Mouse (Mus musculus): ENCODE results near the gene Prkci. TPM values are rescaled to one million over a fixed set of nuclear protein-coding genes. Genes with fewer than 3 reads are reported as not detected.

The Prkci gene
- total RNA-seq, 1 experiment, result 95.2 TPM

GRCm38 (mm10) chr3:31061786-31062120, 66.2 kb downstream of the Prkci start:
- no peaks in the 10 kb centered on the region for H3K36me3 ChIP-seq (ENCODE audit: control insufficient read depth, insufficient read depth, low read length, poor library complexity, severe bottlenecking)
- H3K9me3 ChIP-seq (ENCODE audit: control insufficient read depth, insufficient read depth, low read depth, low read length), result no peaks in the 10 kb centered on the region
- peak overlapping the region; percentile 62; the same call in 1 of the 2 replicates for H3K9ac ChIP-seq (ENCODE audit: insufficient read depth, low read depth, low read length, poor library complexity, severe bottlenecking)
- H3K4me3 ChIP-seq (ENCODE audit: insufficient read depth in 1 of 2, low read depth in 1 of 2, low read length in 2 of 2, poor library complexity in 1 of 2, severe bottlenecking in 1 of 2), result peak overlapping the region; percentile 47 to 49
- TF ChIP-seq MAFK (IDR thresholded peaks at IDR 0.05; ENCODE audit: insufficient read depth, low read depth, low read length) (no peak), ZNF384 (IDR thresholded peaks at IDR 0.05; ENCODE audit: low read depth, low read length) (no peak), CHD2 (IDR thresholded peaks at IDR 0.05; ENCODE audit: low read depth, low read length) (no peak), ZC3H11A (IDR thresholded peaks at IDR 0.05; ENCODE audit: borderline replicate concordance, low read depth, low read length) (no peak), HCFC1 (IDR thresholded peaks at IDR 0.05; ENCODE audit: borderline replicate concordance, insufficient read depth, low read length) (no peak)
- peaks cover 0 to 2% of the 10 kb centered on the region in 2 experiments; a peak in 1 of 4 replicates for H3K4me1 ChIP-seq (ENCODE audit: control insufficient read depth in 2 of 2, insufficient read depth in 2 of 2, low read length in 2 of 2, poor library complexity in 1 of 2)
- in situ Hi-C loops (cut with MboI; ENCODE audit: low sequenced_read_pairs in 2 of 2, unreplicated experiment in 2 of 2), result no loop called here
- no peak overlapping the region; the same call in 1 of the 2 replicates for H3K27ac ChIP-seq (ENCODE audit: insufficient read depth, low read depth, low read length, poor library complexity, severe bottlenecking)
- DNase-seq (ENCODE audit: low read depth, low spot score), result peak; percentile 38

DNA sequence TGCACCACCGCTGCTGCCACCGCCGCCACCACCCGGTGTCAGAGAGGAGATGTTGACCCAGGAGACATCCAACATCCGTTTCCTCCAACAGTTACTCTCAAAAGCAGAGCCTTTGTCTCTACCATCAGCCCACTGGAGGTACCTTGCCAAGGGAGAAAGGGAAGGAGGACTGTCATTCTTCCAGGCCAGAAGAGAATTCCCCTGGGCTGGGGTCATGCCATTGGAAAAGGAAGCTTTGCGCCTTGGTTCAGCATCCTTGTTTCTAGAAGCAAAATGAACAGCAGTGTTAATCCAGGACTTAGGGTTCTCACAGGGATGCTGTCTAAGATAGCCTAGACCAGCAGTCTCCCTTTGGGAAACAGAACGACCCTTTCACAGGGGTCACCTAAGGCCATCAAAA, 66.8 kb downstream of the Prkci start:
- Histone ChIP-seq H3K4me1 (ENCODE audit: control insufficient read depth in 2 of 2, insufficient read depth in 2 of 2, low read length in 2 of 2, poor library complexity in 1 of 2) (peaks cover 0 to 2% of the 10 kb centered on the region in 2 experiments; a peak in 1 of 4 replicates), H3K36me3 (ENCODE audit: control insufficient read depth, insufficient read depth, low read length, poor library complexity, severe bottlenecking) (no peaks in the 10 kb centered on the region), H3K9me3 (ENCODE audit: control insufficient read depth, insufficient read depth, low read depth, low read length) (no peaks in the 10 kb centered on the region), H3K9ac (ENCODE audit: insufficient read depth, low read depth, low read length, poor library complexity, severe bottlenecking) (no peak overlapping the region), H3K27ac (ENCODE audit: insufficient read depth, low read depth, low read length, poor library complexity, severe bottlenecking) (no peak overlapping the region), H3K4me3 (ENCODE audit: insufficient read depth in 1 of 2, low read depth in 1 of 2, low read length in 2 of 2, poor library complexity in 1 of 2, severe bottlenecking in 1 of 2) (no peak overlapping the region)
- TF ChIP-seq HCFC1 (IDR thresholded peaks at IDR 0.05; ENCODE audit: borderline replicate concordance, insufficient read depth, low read length), result no peak
- no peak for TF ChIP-seq MAFK (IDR thresholded peaks at IDR 0.05; ENCODE audit: insufficient read depth, low read depth, low read length)
- no peak for TF ChIP-seq ZNF384 (IDR thresholded peaks at IDR 0.05; ENCODE audit: low read depth, low read length)
- in situ Hi-C loops (cut with MboI; ENCODE audit: low sequenced_read_pairs in 2 of 2, unreplicated experiment in 2 of 2), result no loop called here
- no peak for DNase-seq (ENCODE audit: low read depth, low spot score)

DNA sequence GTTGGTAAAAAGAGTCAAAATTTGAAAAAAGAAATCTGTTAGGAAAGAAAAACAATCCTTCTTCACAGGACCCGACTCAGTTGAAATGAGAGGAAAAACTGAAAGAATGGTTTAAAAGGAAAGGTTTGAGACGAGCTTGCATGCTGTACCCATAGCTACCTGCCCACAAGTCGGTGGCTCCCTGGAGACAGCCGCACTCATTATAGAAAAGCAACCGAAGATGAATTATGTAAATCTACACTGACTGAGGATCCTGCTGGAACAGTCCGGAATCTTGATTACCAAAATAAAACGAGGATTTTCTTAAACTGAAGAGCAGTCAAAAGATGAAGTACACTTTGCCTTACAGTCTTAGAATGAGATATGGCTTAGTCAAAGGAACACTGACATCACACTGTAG, 72.9 kb downstream of the Prkci start:
- no peak overlapping the region for H3K4me3 ChIP-seq (ENCODE audit: insufficient read depth in 1 of 2, low read depth in 1 of 2, low read length in 2 of 2, poor library complexity in 1 of 2, severe bottlenecking in 1 of 2)
- peaks cover 0 to 2% of the 10 kb centered on the region in 2 experiments; a peak in 1 of 4 replicates for H3K4me1 ChIP-seq (ENCODE audit: control insufficient read depth in 2 of 2, insufficient read depth in 2 of 2, low read length in 2 of 2, poor library complexity in 1 of 2)
- no peak for DNase-seq (ENCODE audit: low read depth, low spot score)
- in situ Hi-C loops (cut with MboI; ENCODE audit: low sequenced_read_pairs in 2 of 2, unreplicated experiment in 2 of 2), result no loop called here
- H3K36me3 ChIP-seq (ENCODE audit: control insufficient read depth, insufficient read depth, low read length, poor library complexity, severe bottlenecking), result no peaks in the 10 kb centered on the region
- no peak overlapping the region for H3K9ac ChIP-seq (ENCODE audit: insufficient read depth, low read depth, low read length, poor library complexity, severe bottlenecking)
- no peaks in the 10 kb centered on the region for H3K9me3 ChIP-seq (ENCODE audit: control insufficient read depth, insufficient read depth, low read depth, low read length)
- no peak overlapping the region for H3K27ac ChIP-seq (ENCODE audit: insufficient read depth, low read depth, low read length, poor library complexity, severe bottlenecking)
- TF ChIP-seq ZNF384 (IDR thresholded peaks at IDR 0.05; ENCODE audit: low read depth, low read length), result no peak
- no peak for TF ChIP-seq CHD2 (IDR thresholded peaks at IDR 0.05; ENCODE audit: low read depth, low read length)
- TF ChIP-seq ZC3H11A (IDR thresholded peaks at IDR 0.05; ENCODE audit: borderline replicate concordance, low read depth, low read length), result no peak
- TF ChIP-seq MAFK (IDR thresholded peaks at IDR 0.05; ENCODE audit: insufficient read depth, low read depth, low read length), result no peak
- no peak for TF ChIP-seq HCFC1 (IDR thresholded peaks at IDR 0.05; ENCODE audit: borderline replicate concordance, insufficient read depth, low read length)

DNA sequence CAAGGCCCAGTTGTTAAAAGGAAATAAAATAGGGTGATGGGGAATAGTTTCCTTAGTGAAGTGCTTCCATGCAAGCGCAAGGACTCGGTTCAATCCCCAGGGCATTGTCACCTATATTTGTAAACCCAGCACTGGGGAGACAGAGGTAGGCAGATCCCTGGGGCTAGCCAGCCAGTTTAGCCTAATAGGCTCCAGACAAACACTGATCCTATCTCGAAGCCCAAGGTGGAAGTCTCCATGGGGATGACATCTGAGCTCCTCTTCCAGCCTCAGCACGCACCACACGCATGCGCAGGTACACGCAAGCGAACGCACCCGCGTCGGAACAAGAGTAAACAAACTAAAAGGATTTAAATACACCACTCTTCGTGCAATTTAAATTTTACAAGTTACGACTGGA, 76.3 kb downstream of the Prkci start:
- DNase-seq (ENCODE audit: low read depth, low spot score), result no peak
- in situ Hi-C loops (cut with MboI; ENCODE audit: low sequenced_read_pairs in 2 of 2, unreplicated experiment in 2 of 2), result no loop called here
- H3K9ac ChIP-seq (ENCODE audit: insufficient read depth, low read depth, low read length, poor library complexity, severe bottlenecking), result no peak overlapping the region
- no peak overlapping the region for H3K4me3 ChIP-seq (ENCODE audit: insufficient read depth in 1 of 2, low read depth in 1 of 2, low read length in 2 of 2, poor library complexity in 1 of 2, severe bottlenecking in 1 of 2)
- no peaks in the 10 kb centered on the region for H3K9me3 ChIP-seq (ENCODE audit: control insufficient read depth, insufficient read depth, low read depth, low read length)
- no peaks in the 10 kb centered on the region for H3K36me3 ChIP-seq (ENCODE audit: control insufficient read depth, insufficient read depth, low read length, poor library complexity, severe bottlenecking)
- no peak overlapping the region for H3K27ac ChIP-seq (ENCODE audit: insufficient read depth, low read depth, low read length, poor library complexity, severe bottlenecking)
- TF ChIP-seq ZNF384 (IDR thresholded peaks at IDR 0.05; ENCODE audit: low read depth, low read length) (no peak), MAFK (IDR thresholded peaks at IDR 0.05; ENCODE audit: insufficient read depth, low read depth, low read length) (no peak), CHD2 (IDR thresholded peaks at IDR 0.05; ENCODE audit: low read depth, low read length) (no peak), HCFC1 (IDR thresholded peaks at IDR 0.05; ENCODE audit: borderline replicate concordance, insufficient read depth, low read length) (no peak), ZC3H11A (IDR thresholded peaks at IDR 0.05; ENCODE audit: borderline replicate concordance, low read depth, low read length) (no peak)
- peaks cover 0 to under 1% of the 10 kb centered on the region in 2 experiments; a peak in 1 of 4 replicates for H3K4me1 ChIP-seq (ENCODE audit: control insufficient read depth in 2 of 2, insufficient read depth in 2 of 2, low read length in 2 of 2, poor library complexity in 1 of 2)

DNA sequence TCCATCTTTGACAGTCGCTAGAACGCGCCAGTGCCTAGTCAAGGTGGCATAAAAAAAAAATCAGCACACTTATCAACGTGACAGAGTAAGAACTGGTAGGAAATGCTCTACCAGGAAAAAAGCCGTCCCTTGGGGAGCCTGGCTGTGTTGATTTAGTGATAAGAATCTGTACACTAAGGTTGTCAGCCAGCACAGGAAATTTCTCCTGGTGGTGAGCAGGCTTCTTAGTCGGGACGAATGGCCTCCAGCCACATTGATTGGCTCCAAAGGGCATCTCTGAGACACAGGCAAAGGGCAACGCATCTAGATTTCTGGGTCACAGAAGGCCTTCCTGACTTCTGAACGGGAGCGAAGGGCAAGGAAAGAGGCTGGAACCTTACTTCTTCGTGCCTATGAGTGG, 80.3 kb downstream of the Prkci start:
- peaks cover 3 to 6% of the 10 kb centered on the region in 2 experiments; a peak in 3 of 4 replicates for H3K4me1 ChIP-seq (ENCODE audit: control insufficient read depth in 2 of 2, insufficient read depth in 2 of 2, low read length in 2 of 2, poor library complexity in 1 of 2)
- H3K36me3 ChIP-seq (ENCODE audit: control insufficient read depth, insufficient read depth, low read length, poor library complexity, severe bottlenecking), result no peaks in the 10 kb centered on the region
- H3K4me3 ChIP-seq (ENCODE audit: insufficient read depth in 1 of 2, low read depth in 1 of 2, low read length in 2 of 2, poor library complexity in 1 of 2, severe bottlenecking in 1 of 2), result no peak overlapping the region
- H3K27ac ChIP-seq (ENCODE audit: insufficient read depth, low read depth, low read length, poor library complexity, severe bottlenecking), result no peak overlapping the region
- H3K9me3 ChIP-seq (ENCODE audit: control insufficient read depth, insufficient read depth, low read depth, low read length), result no peaks in the 10 kb centered on the region
- TF ChIP-seq HCFC1 (IDR thresholded peaks at IDR 0.05; ENCODE audit: borderline replicate concordance, insufficient read depth, low read length) (no peak), ZC3H11A (IDR thresholded peaks at IDR 0.05; ENCODE audit: borderline replicate concordance, low read depth, low read length) (no peak), ZNF384 (IDR thresholded peaks at IDR 0.05; ENCODE audit: low read depth, low read length) (no peak), MAFK (IDR thresholded peaks at IDR 0.05; ENCODE audit: insufficient read depth, low read depth, low read length) (no peak), CHD2 (IDR thresholded peaks at IDR 0.05; ENCODE audit: low read depth, low read length) (no peak)
- DNase-seq (ENCODE audit: low read depth, low spot score), result no peak
- no peak overlapping the region for H3K9ac ChIP-seq (ENCODE audit: insufficient read depth, low read depth, low read length, poor library complexity, severe bottlenecking)
- in situ Hi-C loops (cut with MboI; ENCODE audit: low sequenced_read_pairs in 2 of 2, unreplicated experiment in 2 of 2), result no loop called here

Data from ES-E14 (cell line).